Comparison of ENCODE assay signal across 10 mouse cellular contexts in genomic region chr11:29180657-29181056, GRCm38 (mm10). TPM values are rescaled to one million over a fixed set of nuclear protein-coding genes. Genes with fewer than 3 reads are reported as not detected.
DNase-seq lines count a peak whose midpoint lies in the region; ATAC-seq and TF ChIP-seq lines count a peak whose summit lies in the region.
"Had no signal": no experiment of that assay in that cellular context is flagged by ENCODE, and none has a peak within 500 bp of the region (broad histone marks: within the 10 kb centered on the region; RNA-seq: fewer than 3 reads in every experiment).

No protein-coding gene starts in this region.

- H3K4me3 ChIP-seq in embryonic facial prominence, embryonic 14.5 days (ENCODE audit: low read depth, low read length) = no peak overlapping the region
- H3K4me3 ChIP-seq in embryonic facial prominence, embryonic 10.5 days = no peak overlapping the region
- no peak overlapping the region for H3K4me3 ChIP-seq in midbrain, embryonic 11.5 days (ENCODE audit: low read depth, low read length)
- H3K4me3 ChIP-seq in midbrain, embryonic 10.5 days = no peak overlapping the region
- H3K4me3 ChIP-seq in midbrain, postnatal 0 days (ENCODE audit: low read depth, low read length) = no peak overlapping the region
- no peak overlapping the region for H3K4me3 ChIP-seq in intestine, postnatal 0 days (ENCODE audit: low read depth, low read length)
- H3K4me3 ChIP-seq: erythroblast, embryonic 14.5 days had no signal

- H3K4me1 ChIP-seq in embryonic facial prominence, embryonic 14.5 days (ENCODE audit: control insufficient read depth, insufficient read depth, low read length) = no peaks in the 10 kb centered on the region
- no peaks in the 10 kb centered on the region for H3K4me1 ChIP-seq in embryonic facial prominence, embryonic 10.5 days
- no peaks in the 10 kb centered on the region for H3K4me1 ChIP-seq in midbrain, embryonic 11.5 days (ENCODE audit: control insufficient read depth, insufficient read depth, low read length)
- H3K4me1 ChIP-seq in midbrain, embryonic 10.5 days = no peaks in the 10 kb centered on the region
- H3K4me1 ChIP-seq in midbrain, postnatal 0 days (ENCODE audit: insufficient read depth, low read length) = no peaks in the 10 kb centered on the region
- no peaks in the 10 kb centered on the region for H3K4me1 ChIP-seq in intestine, postnatal 0 days (replicated peaks; ENCODE audit: control insufficient read depth, insufficient read depth, low read length)

- no peak overlapping the region for H3K4me2 ChIP-seq in embryonic facial prominence, embryonic 14.5 days (ENCODE audit: low read depth, low read length)
- H3K4me2 ChIP-seq in midbrain, embryonic 11.5 days = no peak overlapping the region
- no peak overlapping the region for H3K4me2 ChIP-seq in midbrain, postnatal 0 days (ENCODE audit: low read depth, low read length, poor library complexity, severe bottlenecking)
- H3K4me2 ChIP-seq in intestine, postnatal 0 days (replicated peaks; ENCODE audit: low read depth) = no peak overlapping the region

- H3K9me3 ChIP-seq in embryonic facial prominence, embryonic 14.5 days (ENCODE audit: control insufficient read depth, low read length) = no peaks in the 10 kb centered on the region
- no peaks in the 10 kb centered on the region for H3K9me3 ChIP-seq in embryonic facial prominence, embryonic 10.5 days
- H3K9me3 ChIP-seq in midbrain, embryonic 11.5 days (ENCODE audit: control insufficient read depth, low read length) = no peaks in the 10 kb centered on the region
- no peaks in the 10 kb centered on the region for H3K9me3 ChIP-seq in midbrain, embryonic 10.5 days (replicated peaks)
- no peaks in the 10 kb centered on the region for H3K9me3 ChIP-seq in midbrain, postnatal 0 days (ENCODE audit: low read length)
- H3K9me3 ChIP-seq in intestine, postnatal 0 days (ENCODE audit: control insufficient read depth) = no peaks in the 10 kb centered on the region

- no peak overlapping the region for H3K9ac ChIP-seq in embryonic facial prominence, embryonic 14.5 days (ENCODE audit: low read depth, low read length)
- H3K9ac ChIP-seq in midbrain, embryonic 11.5 days (ENCODE audit: low read length) = no peak overlapping the region
- no peak overlapping the region for H3K9ac ChIP-seq in midbrain, postnatal 0 days (replicated peaks; ENCODE audit: low read length, poor library complexity, severe bottlenecking)
- H3K9ac ChIP-seq in intestine, postnatal 0 days (ENCODE audit: low read depth, low read length) = no peak overlapping the region

- no peak overlapping the region for H3K27ac ChIP-seq in embryonic facial prominence, embryonic 14.5 days (replicated peaks; ENCODE audit: low read depth, low read length)
- H3K27ac ChIP-seq in embryonic facial prominence, embryonic 10.5 days (replicated peaks) = no peak overlapping the region
- H3K27ac ChIP-seq in midbrain, embryonic 11.5 days (ENCODE audit: low read depth, low read length) = no peak overlapping the region
- H3K27ac ChIP-seq in midbrain, embryonic 10.5 days (replicated peaks) = no peak overlapping the region
- H3K27ac ChIP-seq in midbrain, postnatal 0 days (ENCODE audit: low read depth, low read length) = no peak overlapping the region
- H3K27ac ChIP-seq in intestine, postnatal 0 days (ENCODE audit: low read depth, low read length) = no peak overlapping the region

- H3K27me3 ChIP-seq in embryonic facial prominence, embryonic 14.5 days (replicated peaks; ENCODE audit: control insufficient read depth, insufficient read depth, low read length) = no peaks in the 10 kb centered on the region
- no peaks in the 10 kb centered on the region for H3K27me3 ChIP-seq in embryonic facial prominence, embryonic 10.5 days (replicated peaks; ENCODE audit: low read depth, poor library complexity, severe bottlenecking)
- H3K27me3 ChIP-seq in midbrain, embryonic 11.5 days (ENCODE audit: control insufficient read depth, insufficient read depth, low read length) = no peaks in the 10 kb centered on the region
- H3K27me3 ChIP-seq in midbrain, embryonic 10.5 days (ENCODE audit: low read depth, poor library complexity, severe bottlenecking) = no peaks in the 10 kb centered on the region
- H3K27me3 ChIP-seq in midbrain, postnatal 0 days (ENCODE audit: insufficient read depth, low read length) = no peaks in the 10 kb centered on the region
- no peaks in the 10 kb centered on the region for H3K27me3 ChIP-seq in intestine, postnatal 0 days (replicated peaks; ENCODE audit: control insufficient read depth, insufficient read depth, low read length)

- DNase-seq in embryonic facial prominence, embryonic 14.5 days (ENCODE audit: low spot score) = peak; percentile 4
- no peak for DNase-seq in embryonic facial prominence, embryonic 10.5 days (ENCODE audit: low spot score)
- peak; percentile 37 for DNase-seq in midbrain, embryonic 11.5 days (ENCODE audit: low spot score, missing footprints)
- no peak for DNase-seq in midbrain, embryonic 10.5 days (ENCODE audit: low spot score)
- DNase-seq in gastrocnemius, postnatal 25 days = peak; percentile 4
- DNase-seq in midbrain, postnatal 0 days (ENCODE audit: low spot score) = peak; percentile 69
- DNase-seq in ovary, postnatal 10 days (ENCODE audit: low spot score) = no peak
- DNase-seq: B cell, adult 2 months had no signal

- peaks cover 30% of the 10 kb centered on the region for H3K36me3 ChIP-seq in embryonic facial prominence, embryonic 14.5 days (ENCODE audit: control insufficient read depth, insufficient read depth, low read length)
- H3K36me3 ChIP-seq in embryonic facial prominence, embryonic 10.5 days (replicated peaks) = peaks cover 52% of the 10 kb centered on the region
- H3K36me3 ChIP-seq in midbrain, embryonic 11.5 days (ENCODE audit: control insufficient read depth, insufficient read depth, low read length) = peaks cover 3% of the 10 kb centered on the region; the same call in 1 of the 2 replicates
- peaks cover 49% of the 10 kb centered on the region for H3K36me3 ChIP-seq in midbrain, embryonic 10.5 days
- H3K36me3 ChIP-seq in midbrain, postnatal 0 days (ENCODE audit: insufficient read depth, low read length) = peaks cover 10% of the 10 kb centered on the region; the same call in 1 of the 2 replicates
- peaks cover 29% of the 10 kb centered on the region for H3K36me3 ChIP-seq in intestine, postnatal 0 days (ENCODE audit: control insufficient read depth, insufficient read depth)

- 79% methylated on average over 3 of the region's 3 CpGs for WGBS in embryonic facial prominence, embryonic 14.5 days
- 91% methylated on average over 3 of the region's 3 CpGs for WGBS in embryonic facial prominence, embryonic 10.5 days
- 93% methylated on average over 3 of the region's 3 CpGs for WGBS in midbrain, embryonic 11.5 days
- 89% methylated on average over 3 of the region's 3 CpGs for WGBS in midbrain, embryonic 10.5 days
- 67% methylated on average over 3 of the region's 3 CpGs for WGBS in midbrain, postnatal 0 days
- WGBS in intestine, postnatal 0 days = 85% methylated on average over 3 of the region's 3 CpGs

- TF ChIP-seq CTCF in midbrain, postnatal 0 days (IDR thresholded peaks at IDR 0.05) = no peak
- no peak for TF ChIP-seq CTCF in intestine, postnatal 0 days (IDR thresholded peaks at IDR 0.05; ENCODE audit: low read depth)

- ATAC-seq in embryonic facial prominence, embryonic 14.5 days (ENCODE audit: low read depth) = no peak
- no peak for ATAC-seq in midbrain, embryonic 11.5 days (ENCODE audit: low FRiP score)
- ATAC-seq in midbrain, postnatal 0 days (ENCODE audit: low FRiP score) = no peak
- no peak for ATAC-seq in intestine, postnatal 0 days

RNA-seq across cellular contexts. Expression of gene Ppp4r3b, which starts 8.0 kb away (rescaled TPM):
- polyA plus RNA-seq in embryonic facial prominence, embryonic 14.5 days (2014; fragmentation: Nextera tagmentation; extraction: Ambion mirVana) = 65.8 and 73.1 TPM in 2 replicates
- polyA plus RNA-seq in embryonic facial prominence, embryonic 10.5 days (2016; fragmentation: Nextera tagmentation; extraction: Ambion mirVana) = 95.3 and 104 TPM in 2 replicates
- 105 and 115 TPM in 2 replicates for polyA plus RNA-seq in midbrain, embryonic 11.5 days (2014; fragmentation: Nextera tagmentation; extraction: Ambion mirVana)
- polyA plus RNA-seq in midbrain, embryonic 10.5 days (2016; fragmentation: Nextera tagmentation; extraction: Ambion mirVana) = 103 and 108 TPM in 2 replicates
- total RNA-seq in gastrocnemius, postnatal 25 days (2021) = 10 to 100 TPM; 23.6 to 25.0 TPM
- total RNA-seq in midbrain, postnatal 0 days (2014; rRNA removed) = 31.6 and 49.7 TPM in 2 replicates
- polyA plus RNA-seq in midbrain, postnatal 0 days (2015; fragmentation: Nextera tagmentation; extraction: Ambion mirVana) = 49.7 and 52.8 TPM in 2 replicates
- polyA plus RNA-seq in intestine, postnatal 0 days (2015; fragmentation: Nextera tagmentation; extraction: Ambion mirVana) = 47.4 and 47.7 TPM in 2 replicates

RNA-seq across cellular contexts. Expression of gene Pnpt1, which starts 50.1 kb away (rescaled TPM):
- polyA plus RNA-seq in embryonic facial prominence, embryonic 14.5 days (2014; fragmentation: Nextera tagmentation; extraction: Ambion mirVana) = 34.9 and 39.0 TPM in 2 replicates
- polyA plus RNA-seq in embryonic facial prominence, embryonic 10.5 days (2016; fragmentation: Nextera tagmentation; extraction: Ambion mirVana) = 48.0 and 49.2 TPM in 2 replicates
- polyA plus RNA-seq in midbrain, embryonic 11.5 days (2014; fragmentation: Nextera tagmentation; extraction: Ambion mirVana) = 38.3 and 48.3 TPM in 2 replicates
- 37.3 and 42.3 TPM in 2 replicates for polyA plus RNA-seq in midbrain, embryonic 10.5 days (2016; fragmentation: Nextera tagmentation; extraction: Ambion mirVana)
- 10 to 100 TPM; 14.3 to 15.3 TPM for total RNA-seq in gastrocnemius, postnatal 25 days (2021)
- total RNA-seq in midbrain, postnatal 0 days (2014; rRNA removed) = 52.1 and 61.1 TPM in 2 replicates
- 19.8 and 21.1 TPM in 2 replicates for polyA plus RNA-seq in midbrain, postnatal 0 days (2015; fragmentation: Nextera tagmentation; extraction: Ambion mirVana)
- 14.3 and 15.8 TPM in 2 replicates for polyA plus RNA-seq in intestine, postnatal 0 days (2015; fragmentation: Nextera tagmentation; extraction: Ambion mirVana)

Comparison
In these comparisons a context has a peak if more than half of its experiments do, and no peak if none do; other contexts are left out.
1. DNase-seq: peak in embryonic facial prominence, embryonic 14.5 days (single experiment), midbrain, embryonic 11.5 days (single experiment), gastrocnemius, postnatal 25 days (single experiment) and midbrain, postnatal 0 days (single experiment); none in embryonic facial prominence, embryonic 10.5 days (single experiment), midbrain, embryonic 10.5 days (single experiment) and ovary, postnatal 10 days (single experiment).